Mouse (Mus musculus) stomach, postnatal 0 days (tissue): Measurements from ENCODE around the gene Prr3. TPM values are rescaled to one million over a fixed set of nuclear protein-coding genes. Genes with fewer than 3 reads are reported as not detected.
A peak's percentile ranks its signal among the peaks of the same experiment; 100 is the strongest.
"Not testable (repeated sequence)": the region's sequence is repeated elsewhere in the genome, so short reads cannot be mapped to it uniquely, and the experiment has no call there.

Experiments
- ATAC-seq: fragments of 200-750 bp; cut with Nextera tagmentation; 2 replicates; pipeline ENCODE4 v1.8.0; 2017; ENCODE audit not compliant: low FRiP score, low TSS enrichment
- DNase-seq: peaks from one replicate; pipeline ENCODE4 v3.0.0-alpha.2; 2016; ENCODE audit warnings: low spot score
- H3K27ac ChIP-seq: fragments of 300-500 bp; sonication (generic); replicated peaks from 2 replicates; pipeline ENCODE4 v1.5.1; 2014; ENCODE audit warnings: mild to moderate bottlenecking, control low read depth
- H3K27me3 ChIP-seq: fragments of 300-500 bp; sonication (generic); 2 replicates; pipeline ENCODE4 v1.6.1; 2014; ENCODE audit warnings: low read length; ENCODE audit not compliant: control insufficient read depth, insufficient read depth
- H3K36me3 ChIP-seq: fragments of 300-500 bp; sonication (generic); 2 replicates; pipeline ENCODE4 v1.6.1; 2014; ENCODE audit warnings: low read length, mixed read lengths; ENCODE audit not compliant: control insufficient read depth, insufficient read depth
- H3K4me1 ChIP-seq: fragments of 300-500 bp; sonication (generic); replicated peaks from 2 replicates; pipeline ENCODE4 v1.6.1; 2014; ENCODE audit warnings: antibody characterized with exemption; ENCODE audit not compliant: control insufficient read depth, insufficient read depth
- H3K4me2 ChIP-seq: fragments of 300-500 bp; sonication (generic); replicated peaks from 2 replicates; pipeline ENCODE4 v1.6.1; 2014; ENCODE audit warnings: low read depth, mild to moderate bottlenecking, control low read depth, moderate library complexity
- H3K4me3 ChIP-seq: fragments of 300-500 bp; sonication (generic); 2 replicates; pipeline ENCODE4 v1.5.1; 2014; ENCODE audit warnings: low read depth, low read length, control low read depth
- H3K9ac ChIP-seq: fragments of 300-500 bp; sonication (generic); 2 replicates; pipeline ENCODE4 v1.6.1; 2014; ENCODE audit warnings: mild to moderate bottlenecking, low read length, control low read depth, mixed read lengths
- H3K9me3 ChIP-seq: fragments of 300-500 bp; sonication (generic); 2 replicates; pipeline ENCODE4 v1.6.1; 2016; ENCODE audit warnings: low read length; ENCODE audit not compliant: control insufficient read depth
- CTCF ChIP-seq: IDR thresholded peaks from 2 replicates; pipeline ENCODE4 v1.5.1; 2016; ENCODE audit warnings: antibody characterized with exemption, low read depth, mild to moderate bottlenecking, moderate library complexity
- EP300 ChIP-seq: optimal IDR thresholded peaks from 2 replicates; pipeline ENCODE3; 2016; ENCODE audit warnings: antibody characterized with exemption
- WGBS: fragments of 180-500 bp; shearing (Covaris S2); extraction: QIAGEN DNeasy Blood & Tissue Kit; methylation state at CpG from one replicate; pipeline ENCODE4 v1.1.7; 2014; 5-methylcytosine and 5-hydroxymethylcytosine counted together
- polyA plus RNA-seq: library from polyadenylated mRNA; unstranded; fragments of >200 nt; fragmentation: Nextera tagmentation; extraction: Ambion mirVana; gene quantifications from 2 replicates; pipeline ENCODE4 v1.2.1, GENCODE M21; 2015

The Prr3 gene
- polyA plus RNA-seq, 1 experiment from 2014 or later: 10.9 TPM

DNA sequence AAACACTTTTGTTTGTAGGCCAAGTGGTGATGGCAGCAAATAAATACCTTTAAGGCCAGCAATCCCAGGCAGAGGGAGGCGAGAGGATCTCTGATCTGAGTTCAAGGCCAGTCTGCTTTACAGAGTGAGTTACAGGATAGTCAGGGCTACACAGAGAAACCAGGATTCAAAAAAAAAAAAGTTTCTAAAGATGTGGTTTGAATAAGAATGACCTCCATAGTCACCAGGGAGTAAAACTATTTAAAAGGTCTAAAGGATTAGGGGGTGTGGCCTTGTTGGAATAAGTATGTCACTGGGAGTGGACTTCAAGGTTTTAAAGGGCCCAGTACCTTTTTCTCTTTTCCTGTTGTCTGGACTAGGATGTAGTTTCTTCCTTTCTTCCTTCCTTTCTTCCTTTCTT, 40.1 kb downstream of the Prr3 start:
- Histone ChIP-seq H3K9ac (no peak overlapping the region), H3K4me3 (no peak overlapping the region), H3K27ac (no peak overlapping the region), H3K4me2 (no peak overlapping the region), H3K36me3 (no peaks in the 10 kb centered on the region), H3K4me1 (no peaks in the 10 kb centered on the region), H3K27me3 (no peaks in the 10 kb centered on the region), H3K9me3 (no peaks in the 10 kb centered on the region)
- WGBS: 71% methylated on average over 1 of the region's 1 CpGs
- DNase-seq: no peak
- ATAC-seq: no peak
- TF ChIP-seq CTCF (no peak), EP300 (no peak)

DNA sequence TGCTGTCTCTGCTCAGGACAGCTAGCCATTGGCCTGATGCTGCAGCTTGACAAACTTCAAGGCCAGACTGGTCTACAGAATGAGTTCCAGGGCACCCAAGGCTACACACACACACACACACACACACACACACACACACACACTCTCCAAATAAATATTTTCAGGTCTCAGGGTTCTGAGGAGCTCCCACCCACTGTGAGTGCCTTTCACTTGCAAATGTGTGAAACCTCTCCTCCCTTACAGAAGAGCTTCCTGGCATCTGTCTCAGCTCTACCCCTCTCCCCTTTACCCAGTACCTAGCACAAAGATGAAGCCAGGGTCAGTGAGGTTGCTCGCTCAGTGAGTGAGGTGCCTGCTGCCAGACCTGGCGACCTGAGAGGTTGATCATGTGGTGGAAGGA, 40.9 kb downstream of the Prr3 start:
- no peak for ATAC-seq
- H3K27ac ChIP-seq: no peak overlapping the region
- TF ChIP-seq CTCF (no peak), EP300 (no peak)
- no peaks in the 10 kb centered on the region for H3K27me3 ChIP-seq
- H3K4me2 ChIP-seq: no peak overlapping the region
- H3K36me3 ChIP-seq: no peaks in the 10 kb centered on the region
- H3K4me3 ChIP-seq: no peak overlapping the region
- H3K9ac ChIP-seq: no peak overlapping the region
- H3K4me1 ChIP-seq: no peaks in the 10 kb centered on the region
- no peaks in the 10 kb centered on the region for H3K9me3 ChIP-seq
- no peak for DNase-seq
- WGBS: 47% methylated on average over 2 of the region's 2 CpGs

DNA sequence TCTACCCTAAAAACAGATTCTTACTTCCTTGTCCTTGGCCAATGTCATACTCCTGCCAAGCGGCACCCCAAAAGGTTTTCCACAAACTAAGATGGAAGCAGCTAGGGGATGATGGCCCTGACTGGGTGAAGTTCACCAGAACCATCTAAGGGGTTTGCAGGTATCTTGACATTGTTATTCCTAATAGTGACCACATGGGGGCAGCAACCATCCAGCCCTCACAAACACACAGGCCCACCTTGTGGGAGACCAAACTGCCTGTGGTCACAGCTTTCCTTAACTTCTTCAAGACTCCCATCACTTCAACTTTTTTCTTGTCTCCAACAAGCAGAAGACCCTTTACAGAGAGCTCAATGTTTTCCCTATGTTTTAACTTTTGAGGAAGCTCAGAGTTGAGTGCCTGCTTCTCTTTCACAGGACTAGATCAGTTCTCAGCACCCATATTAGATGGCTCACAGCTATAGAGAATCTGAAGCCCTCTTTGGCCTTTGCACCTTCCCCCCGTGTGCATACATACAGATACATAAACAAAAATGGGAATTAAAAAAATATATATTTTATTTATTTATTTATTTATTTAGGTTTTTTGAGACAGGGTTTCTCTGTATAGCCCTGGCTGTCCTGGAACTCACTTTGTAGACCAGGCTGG, 42.2 kb downstream of the Prr3 start:
- no peaks in the 10 kb centered on the region for H3K36me3 ChIP-seq
- ATAC-seq (peak; percentile 57), DNase-seq (peak; percentile 43)

DNA sequence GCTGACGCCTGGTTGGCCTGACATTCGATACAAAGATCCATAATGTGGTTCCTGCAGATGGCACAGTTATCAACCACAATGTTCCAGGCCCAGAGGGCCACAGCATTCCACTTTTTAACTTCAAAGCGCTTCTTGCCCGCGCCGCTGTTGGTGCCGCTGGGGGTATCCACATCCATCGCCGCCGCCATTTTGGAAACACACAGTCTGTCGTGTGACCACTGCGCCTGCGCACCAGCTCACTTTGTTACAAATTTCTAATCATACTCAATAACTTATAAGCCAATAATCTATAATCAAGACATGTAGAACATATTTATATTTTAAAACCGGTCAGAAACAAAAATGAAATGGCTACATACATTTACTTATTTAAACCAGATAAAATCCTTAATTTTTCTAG, 44.3 kb downstream of the Prr3 start:
- not testable (repeated sequence) for H3K4me2 ChIP-seq, DNase-seq, H3K9ac ChIP-seq, H3K9me3 ChIP-seq, H3K4me3 ChIP-seq, H3K4me1 ChIP-seq, H3K27ac ChIP-seq, H3K27me3 ChIP-seq, H3K36me3 ChIP-seq, ATAC-seq
- 89% methylated on average over 14 of the region's 14 CpGs for WGBS

More for the DNA sequence above, 42.2 kb downstream of the Prr3 start:
- H3K27ac ChIP-seq: no peak overlapping the region
- H3K4me1 ChIP-seq: no peaks in the 10 kb centered on the region
- H3K9ac ChIP-seq: no peak overlapping the region
- TF ChIP-seq EP300: no peak
- TF ChIP-seq CTCF: peak; percentile 90
- H3K4me2 ChIP-seq: no peak overlapping the region
- no peak overlapping the region for H3K4me3 ChIP-seq
- WGBS: 34% methylated on average over 2 of the region's 2 CpGs
- no peaks in the 10 kb centered on the region for H3K27me3 ChIP-seq
- no peaks in the 10 kb centered on the region for H3K9me3 ChIP-seq

DNA sequence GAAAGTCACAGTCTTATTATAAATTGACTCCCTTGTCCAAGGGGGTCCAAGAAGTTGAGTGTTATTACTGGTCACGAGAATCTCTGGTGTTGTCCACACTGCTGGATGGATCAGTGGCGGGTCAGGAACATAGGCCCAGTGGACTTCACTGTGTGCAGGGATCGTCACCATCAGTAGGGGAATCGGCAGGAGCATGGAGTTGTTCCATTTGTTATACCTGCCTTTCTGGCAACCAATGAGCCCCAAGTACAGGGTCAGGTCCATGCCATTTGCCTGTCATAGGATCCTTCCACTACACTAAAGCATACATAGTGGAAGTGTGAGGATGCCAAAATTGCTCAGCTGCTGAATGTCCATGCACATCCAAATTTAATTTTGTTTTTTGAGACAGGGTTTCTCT, 47.4 kb downstream of the Prr3 start:
- Histone ChIP-seq H3K4me2 (no peak overlapping the region), H3K36me3 (peaks cover 24% of the 10 kb centered on the region), H3K4me3 (no peak overlapping the region), H3K27ac (no peak overlapping the region), H3K9ac (no peak overlapping the region), H3K9me3 (no peaks in the 10 kb centered on the region), H3K27me3 (no peaks in the 10 kb centered on the region), H3K4me1 (no peaks in the 10 kb centered on the region)
- no peak for DNase-seq
- WGBS: 88% methylated on average over 4 of the region's 4 CpGs
- TF ChIP-seq CTCF (no peak), EP300 (no peak)
- no peak for ATAC-seq

DNA sequence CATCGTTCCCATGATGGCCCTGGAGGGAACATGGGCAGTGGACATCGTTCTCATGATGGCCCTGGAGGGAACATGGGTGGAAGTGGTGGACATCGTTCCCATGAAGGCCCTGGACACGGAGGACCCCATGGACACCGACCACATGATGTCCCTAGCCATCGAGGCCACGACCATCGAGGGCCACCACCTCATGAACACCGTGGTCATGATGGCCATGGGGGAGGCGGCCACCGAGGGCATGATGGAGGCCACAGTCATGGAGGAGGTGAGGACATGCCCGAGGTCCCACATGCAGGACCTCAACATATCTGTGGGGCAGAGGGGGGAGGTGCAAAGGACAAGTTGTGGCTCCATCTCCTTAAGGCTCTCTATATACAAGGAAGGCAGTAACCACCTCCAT, 49.4 kb downstream of the Prr3 start:
- no peaks in the 10 kb centered on the region for H3K4me1 ChIP-seq
- WGBS: 96% methylated on average over 12 of the region's 12 CpGs
- ATAC-seq (peak; percentile 21; the same call in 1 of the 2 replicates), DNase-seq (no peak)
- H3K4me2 ChIP-seq: no peak overlapping the region
- no peak overlapping the region for H3K4me3 ChIP-seq
- H3K36me3 ChIP-seq: peaks cover 31% of the 10 kb centered on the region
- TF ChIP-seq CTCF (no peak), EP300 (no peak)
- no peaks in the 10 kb centered on the region for H3K27me3 ChIP-seq
- H3K9ac ChIP-seq: no peak overlapping the region
- H3K9me3 ChIP-seq: no peaks in the 10 kb centered on the region
- no peak overlapping the region for H3K27ac ChIP-seq
